Mouse (Mus musculus) liver, embryonic 12.5 days (tissue): ENCODE measurements at regions not wholly inside any gene's neighbourhood (a gene's known extent, or its start where the extent isn't known, plus 50 kb on each side); places are given as distances from the start of the nearest gene placed in this dataset.

Experiments used
- ATAC-seq: fragments of 200-750 bp; cut with Nextera tagmentation; 2 replicates; pipeline ENCODE4 v1.8.0; 2017; ENCODE audit warnings: moderate number of reproducible peaks, mild to moderate bottlenecking, moderate library complexity
- H3K27ac ChIP-seq: fragments of 300-500 bp; sonication (generic); 2 replicates; pipeline ENCODE4 v1.5.1; 2016; ENCODE audit warnings: mild to moderate bottlenecking
- H3K27me3 ChIP-seq: fragments of 300-500 bp; sonication (generic); replicated peaks from 2 replicates; pipeline ENCODE4 v1.6.1; 2016; ENCODE audit warnings: mild to moderate bottlenecking, moderate library complexity
- H3K36me3 ChIP-seq: fragments of 300-500 bp; sonication (generic); 2 replicates; pipeline ENCODE4 v1.6.1; 2016; ENCODE audit warnings: mild to moderate bottlenecking, moderate library complexity
- H3K4me1 ChIP-seq: fragments of 300-500 bp; sonication (generic); 2 replicates; pipeline ENCODE4 v1.6.1; 2016
- H3K4me2 ChIP-seq: fragments of 300-500 bp; sonication (generic); 2 replicates; pipeline ENCODE4 v1.6.1; 2016; ENCODE audit warnings: mild to moderate bottlenecking, moderate library complexity
- H3K4me3 ChIP-seq: fragments of 300-500 bp; sonication (generic); 2 replicates; pipeline ENCODE4 v1.5.1; 2016; ENCODE audit warnings: mild to moderate bottlenecking, moderate library complexity
- H3K9ac ChIP-seq: fragments of 300-500 bp; sonication (generic); 2 replicates; pipeline ENCODE4 v1.6.1; 2016; ENCODE audit warnings: mild to moderate bottlenecking, moderate library complexity
- H3K9me3 ChIP-seq: fragments of 300-500 bp; sonication (generic); replicated peaks from 2 replicates; pipeline ENCODE4 v1.6.1; 2016; ENCODE audit warnings: mild to moderate bottlenecking, moderate library complexity
- WGBS: fragments of 180-500 bp; shearing (Covaris S2); methylation state at CpG from one replicate; pipeline ENCODE4 v1.1.7; 2016; ENCODE audit not compliant: insufficient replicate concordance; 5-methylcytosine and 5-hydroxymethylcytosine counted together

- peak overlapping the region; percentile 12; the same call in 1 of the 2 replicates for H3K9ac ChIP-seq
- peaks cover 69% of the 10 kb centered on the region for H3K27me3 ChIP-seq
- WGBS = 20% methylated on average over 12 of the region's 13 CpGs
- H3K27ac ChIP-seq = no peak overlapping the region
- H3K4me3 ChIP-seq = peak overlapping the region; percentile 25
- H3K4me1 ChIP-seq = peaks cover 24% of the 10 kb centered on the region
- H3K4me2 ChIP-seq = peak overlapping the region; percentile 58
- no peaks in the 10 kb centered on the region for H3K36me3 ChIP-seq
- no peak for ATAC-seq
- no peaks in the 10 kb centered on the region for H3K9me3 ChIP-seq
Observed at GRCm38 (mm10) chr5:33529771-33530170, 96.0 kb upstream of the Nkx1-1 start.

GRCm38 (mm10) chr5:33528971-33529670, 95.3 kb upstream of the Nkx1-1 start:
- H3K4me2 ChIP-seq = peak overlapping the region; percentile 58
- H3K4me1 ChIP-seq = peaks cover 24% of the 10 kb centered on the region
- H3K9me3 ChIP-seq = no peaks in the 10 kb centered on the region
- 22% methylated on average over 14 of the region's 14 CpGs for WGBS
- H3K27me3 ChIP-seq = peaks cover 62% of the 10 kb centered on the region
- peak; percentile 90 for ATAC-seq
- peak overlapping the region; percentile 25 for H3K4me3 ChIP-seq
- H3K36me3 ChIP-seq = no peaks in the 10 kb centered on the region
- 0 out of 2 replicates have a peak overlapping the region, but pooled peaks have one; percentile 12 for H3K9ac ChIP-seq
- H3K27ac ChIP-seq = 0 out of 2 replicates have a peak overlapping the region, but pooled peaks have one; percentile 25

GRCm38 (mm10) chr5:33527750-33528149, 94.0 kb upstream of the Nkx1-1 start:
- 74% methylated on average over 10 of the region's 10 CpGs for WGBS

GRCm38 (mm10) chr5:33527316-33527715, 93.5 kb upstream of the Nkx1-1 start:
- no peak for ATAC-seq
- no peak overlapping the region for H3K4me2 ChIP-seq
- no peaks in the 10 kb centered on the region for H3K36me3 ChIP-seq
- H3K27me3 ChIP-seq = peaks cover 44% of the 10 kb centered on the region
- 82% methylated on average over 8 of the region's 8 CpGs for WGBS
- no peak overlapping the region for H3K27ac ChIP-seq
- H3K9me3 ChIP-seq = no peaks in the 10 kb centered on the region
- H3K4me3 ChIP-seq = no peak overlapping the region
- H3K9ac ChIP-seq = no peak overlapping the region
- H3K4me1 ChIP-seq = peaks cover 24% of the 10 kb centered on the region

More at GRCm38 (mm10) chr5:33527750-33528149, 94.0 kb upstream of the Nkx1-1 start:
- H3K9me3 ChIP-seq = no peaks in the 10 kb centered on the region
- no peaks in the 10 kb centered on the region for H3K36me3 ChIP-seq
- no peak for ATAC-seq
- H3K4me2 ChIP-seq = no peak overlapping the region
- H3K27me3 ChIP-seq = peaks cover 49% of the 10 kb centered on the region
- H3K4me1 ChIP-seq = peaks cover 24% of the 10 kb centered on the region
- H3K27ac ChIP-seq = no peak overlapping the region
- H3K4me3 ChIP-seq = no peak overlapping the region
- no peak overlapping the region for H3K9ac ChIP-seq

- no peaks in the 10 kb centered on the region for H3K36me3 ChIP-seq
- ATAC-seq = no peak
- H3K27me3 ChIP-seq = peaks cover 29% of the 10 kb centered on the region; the same call in 1 of the 2 replicates
- no peak overlapping the region for H3K4me2 ChIP-seq
- no peaks in the 10 kb centered on the region for H3K4me1 ChIP-seq
- H3K27ac ChIP-seq = no peak overlapping the region
- H3K4me3 ChIP-seq = no peak overlapping the region
- no peak overlapping the region for H3K9ac ChIP-seq
- WGBS = 74% methylated on average over 16 of the region's 16 CpGs
- no peaks in the 10 kb centered on the region for H3K9me3 ChIP-seq
Observed at GRCm38 (mm10) chr5:33521951-33522742, 88.4 kb upstream of the Nkx1-1 start.

- Histone ChIP-seq H3K4me1 (no peaks in the 10 kb centered on the region), H3K9ac (no peak overlapping the region), H3K36me3 (no peaks in the 10 kb centered on the region), H3K27ac (no peak overlapping the region), H3K4me3 (no peak overlapping the region), H3K9me3 (no peaks in the 10 kb centered on the region), H3K27me3 (peaks cover 20% of the 10 kb centered on the region; the same call in 1 of the 2 replicates), H3K4me2 (no peak overlapping the region)
- WGBS = 41% methylated on average over 10 of the region's 10 CpGs
- no peak for ATAC-seq
Observed at GRCm38 (mm10) chr5:33520856-33521255, 87.1 kb upstream of the Nkx1-1 start.

- no peak overlapping the region for H3K4me3 ChIP-seq
- peaks cover 19% of the 10 kb centered on the region; the same call in 1 of the 2 replicates for H3K27me3 ChIP-seq
- no peaks in the 10 kb centered on the region for H3K9me3 ChIP-seq
- H3K27ac ChIP-seq = no peak overlapping the region
- H3K4me2 ChIP-seq = no peak overlapping the region
- H3K9ac ChIP-seq = no peak overlapping the region
- 70% methylated on average over 3 of the region's 3 CpGs for WGBS
- no peaks in the 10 kb centered on the region for H3K36me3 ChIP-seq
- no peaks in the 10 kb centered on the region for H3K4me1 ChIP-seq
- no peak for ATAC-seq
Observed at GRCm38 (mm10) chr5:33519394-33519793, 85.6 kb upstream of the Nkx1-1 start.

- 42% methylated on average over 6 of the region's 6 CpGs for WGBS
- ATAC-seq = no peak
- H3K36me3 ChIP-seq = no peaks in the 10 kb centered on the region
- H3K9ac ChIP-seq = no peak overlapping the region
- no peak overlapping the region for H3K4me3 ChIP-seq
- H3K4me1 ChIP-seq = no peaks in the 10 kb centered on the region
- peaks cover 22% of the 10 kb centered on the region for H3K27me3 ChIP-seq
- no peaks in the 10 kb centered on the region for H3K9me3 ChIP-seq
- no peak overlapping the region for H3K27ac ChIP-seq
- no peak overlapping the region for H3K4me2 ChIP-seq
Observed at GRCm38 (mm10) chr5:33518860-33519259, 85.1 kb upstream of the Nkx1-1 start.

- Histone ChIP-seq H3K4me3 (no peak overlapping the region), H3K27ac (no peak overlapping the region), H3K4me2 (no peak overlapping the region), H3K36me3 (no peaks in the 10 kb centered on the region), H3K27me3 (peaks cover 28% of the 10 kb centered on the region), H3K4me1 (no peaks in the 10 kb centered on the region), H3K9ac (no peak overlapping the region), H3K9me3 (no peaks in the 10 kb centered on the region)
- no peak for ATAC-seq
- WGBS = 56% methylated on average over 8 of the region's 8 CpGs
Observed at GRCm38 (mm10) chr5:33517625-33518024, 83.8 kb upstream of the Nkx1-1 start.

- WGBS = 66% methylated on average over 3 of the region's 3 CpGs
- Histone ChIP-seq H3K9me3 (no peaks in the 10 kb centered on the region), H3K4me2 (no peak overlapping the region), H3K4me1 (no peaks in the 10 kb centered on the region), H3K36me3 (no peaks in the 10 kb centered on the region), H3K9ac (no peak overlapping the region), H3K27me3 (peaks cover 35% of the 10 kb centered on the region), H3K4me3 (no peak overlapping the region), H3K27ac (no peak overlapping the region)
- ATAC-seq = no peak
Observed at GRCm38 (mm10) chr5:33516211-33516610, 82.4 kb upstream of the Nkx1-1 start.

- H3K4me2 ChIP-seq = no peak overlapping the region
- H3K27ac ChIP-seq = no peak overlapping the region
- no peaks in the 10 kb centered on the region for H3K9me3 ChIP-seq
- ATAC-seq = no peak
- no peaks in the 10 kb centered on the region for H3K4me1 ChIP-seq
- H3K9ac ChIP-seq = no peak overlapping the region
- no peaks in the 10 kb centered on the region for H3K36me3 ChIP-seq
- H3K27me3 ChIP-seq = peaks cover 31% of the 10 kb centered on the region
- 47% methylated on average over 22 of the region's 22 CpGs for whole genome bisulfite sequencing
- H3K4me3 ChIP-seq = no peak overlapping the region
Observed at GRCm38 (mm10) chr5:33512253-33512884, 78.6 kb upstream of the Nkx1-1 start.
